Mouse (Mus musculus) CH12.LX (cell line): ENCODE results near the gene Ethe1. TPM values are rescaled to one million over a fixed set of nuclear protein-coding genes. Genes with fewer than 3 reads are reported as not detected.

Source experiments
- DNase-seq: peaks from one replicate; pipeline ENCODE4 v3.0.0-alpha.2; 2013; ENCODE audit errors: extremely low read depth
- H3K27ac ChIP-seq: 2 replicates; pipeline ENCODE4 v1.5.1; 2012; ENCODE audit warnings: low read depth, mild to moderate bottlenecking, control low read depth, moderate library complexity; ENCODE audit not compliant: insufficient read depth
- H3K27me3 ChIP-seq: replicated peaks from 2 replicates; pipeline ENCODE3; 2012; ENCODE audit warnings: inconsistent platforms
- H3K36me3 ChIP-seq, 2 experiments: replicated peaks in 1 of 2; 2 replicates each; pipeline versions ENCODE3 to v1.6.1; 2012; ENCODE audit warnings: inconsistent platforms in 1 of 2, low read length in 1 of 2, mild to moderate bottlenecking in 1 of 2, mixed read lengths in 1 of 2, moderate library complexity in 1 of 2; ENCODE audit not compliant: control insufficient read depth in 1 of 2, insufficient read depth in 1 of 2
- H3K4me1 ChIP-seq, 2 experiments: 2 replicates each; pipeline ENCODE4 v1.6.1; 2012; ENCODE audit warnings: inconsistent platforms in 1 of 2, moderate library complexity in 1 of 2; ENCODE audit not compliant: insufficient read depth in 2 of 2, control insufficient read depth in 1 of 2
- H3K4me2 ChIP-seq: 2 replicates; pipeline ENCODE4 v1.6.1; 2012; ENCODE audit warnings: low read depth, mild to moderate bottlenecking, control low read depth; ENCODE audit not compliant: poor library complexity, insufficient read depth, severe bottlenecking
- H3K4me3 ChIP-seq, 3 experiments: fragments of 150-350 bp in 1 of 3; sonication (generic) in 1 of 3; replicated peaks in 1 of 3; 2 replicates each; pipeline versions ENCODE3 to v1.5.1; 2011 to 2012; ENCODE audit warnings: low read depth in 2 of 3, low read length in 2 of 3, mild to moderate bottlenecking in 2 of 3, moderate library complexity in 2 of 3, control low read depth in 1 of 3, improper control_type of control experiment in 1 of 3, inconsistent platforms in 1 of 3, mixed read lengths in 1 of 3; ENCODE audit not compliant: poor library complexity in 1 of 3
- H3K79me2 ChIP-seq: replicated peaks from 2 replicates; pipeline ENCODE4 v1.6.1; 2012; ENCODE audit warnings: mild to moderate bottlenecking, moderate library complexity; ENCODE audit not compliant: control insufficient read depth, poor library complexity, insufficient read depth, severe bottlenecking; ENCODE audit errors: extremely low read depth
- H3K9ac ChIP-seq: 2 replicates; pipeline ENCODE4 v1.6.1; 2012; ENCODE audit warnings: low read depth, mild to moderate bottlenecking, control low read depth, moderate library complexity; ENCODE audit not compliant: insufficient read depth
- H3K9me3 ChIP-seq: replicated peaks from 2 replicates; pipeline ENCODE3; 2012; ENCODE audit warnings: low read length, inconsistent platforms, mixed read lengths
- BHLHE40 ChIP-seq: IDR thresholded peaks from 2 replicates; pipeline ENCODE4 v1.6.1; 2011; ENCODE audit warnings: mild to moderate bottlenecking, low read depth, low read length, improper control_type of control experiment
- CHD1 ChIP-seq: IDR thresholded peaks from 2 replicates; pipeline ENCODE4 v1.6.1; 2012; ENCODE audit warnings: low read depth, low read length, improper control_type of control experiment, inconsistent platforms
- CHD2 ChIP-seq: IDR thresholded peaks from 2 replicates; pipeline ENCODE4 v1.6.1; 2011; ENCODE audit warnings: low read length, improper control_type of control experiment
- CTCF ChIP-seq, 2 experiments: IDR thresholded peaks in 1 of 2; conservative IDR thresholded peaks in 1 of 2; 2 replicates each; pipeline ENCODE4 v1.5.1; 2011 to 2012; ENCODE audit warnings: low read depth in 2 of 2, low read length in 2 of 2, improper control_type of control experiment in 1 of 2, inconsistent platforms in 1 of 2, mild to moderate bottlenecking in 1 of 2, moderate library complexity in 1 of 2
- E2F4 ChIP-seq: IDR thresholded peaks from 2 replicates; pipeline ENCODE4 v1.6.1; 2011; ENCODE audit warnings: low read depth, low read length, improper control_type of control experiment; ENCODE audit not compliant: insufficient replicate concordance
- ELF1 ChIP-seq: IDR thresholded peaks from 2 replicates; pipeline ENCODE4 v1.6.1; 2014; ENCODE audit warnings: low read depth, mild to moderate bottlenecking, inconsistent platforms, low read length, improper control_type of control experiment
- EP300 ChIP-seq: IDR thresholded peaks from 2 replicates; pipeline ENCODE4 v1.6.1; 2011; ENCODE audit warnings: low read length, improper control_type of control experiment
- ETS1 ChIP-seq: conservative IDR thresholded peaks from 2 replicates; pipeline ENCODE4 v1.6.1; 2012; ENCODE audit warnings: low read depth, mild to moderate bottlenecking, inconsistent platforms, low read length, improper control_type of control experiment, moderate library complexity
- IRF4 ChIP-seq: IDR thresholded peaks from 2 replicates; pipeline ENCODE4 v1.6.1; 2014; ENCODE audit warnings: low read depth, mild to moderate bottlenecking, inconsistent platforms, low read length, improper control_type of control experiment
- JUND ChIP-seq: conservative IDR thresholded peaks from 2 replicates; pipeline ENCODE4 v1.6.1; 2011; ENCODE audit warnings: low read depth, low read length, improper control_type of control experiment
- KAT2A ChIP-seq: IDR thresholded peaks from 2 replicates; pipeline ENCODE4 v1.6.1; 2012; ENCODE audit warnings: low read length, improper control_type of control experiment, inconsistent platforms; ENCODE audit not compliant: insufficient replicate concordance
- MEF2A ChIP-seq: IDR thresholded peaks from 2 replicates; pipeline ENCODE4 v1.6.1; 2014; ENCODE audit warnings: low read depth, mild to moderate bottlenecking, inconsistent platforms, low read length, improper control_type of control experiment, borderline replicate concordance
- MXI1 ChIP-seq: IDR thresholded peaks from 2 replicates; pipeline ENCODE4 v1.6.1; 2011; ENCODE audit warnings: mild to moderate bottlenecking, low read depth, low read length, improper control_type of control experiment
- MYC ChIP-seq: IDR thresholded peaks from 2 replicates; pipeline ENCODE4 v1.6.1; 2011; ENCODE audit warnings: low read depth, mild to moderate bottlenecking, improper control_type of control experiment, low read length
- NELFE ChIP-seq: IDR thresholded peaks from 2 replicates; pipeline ENCODE4 v1.6.1; 2011; ENCODE audit warnings: low read depth, low read length, improper control_type of control experiment
- PAX5 ChIP-seq: IDR thresholded peaks from 2 replicates; pipeline ENCODE4 v1.6.1; 2012; ENCODE audit warnings: low read length, inconsistent platforms, mixed read lengths
- POLR2AphosphoS2 ChIP-seq: IDR thresholded peaks from 2 replicates; pipeline ENCODE4 v1.6.1; 2011; ENCODE audit warnings: low read depth, low read length, improper control_type of control experiment
- RAD21 ChIP-seq: IDR thresholded peaks from 2 replicates; pipeline ENCODE4 v1.6.1; 2011; ENCODE audit warnings: low read depth, mild to moderate bottlenecking, low read length, improper control_type of control experiment, moderate library complexity
- RCOR1 ChIP-seq: conservative IDR thresholded peaks from 2 replicates; pipeline ENCODE4 v1.6.1; 2012; ENCODE audit warnings: low read depth, mild to moderate bottlenecking, inconsistent platforms, low read length, improper control_type of control experiment
- TCF12 ChIP-seq: IDR thresholded peaks from 2 replicates; pipeline ENCODE4 v1.6.1; 2014; ENCODE audit warnings: low read depth, mild to moderate bottlenecking, inconsistent platforms, low read length, improper control_type of control experiment
- USF1 ChIP-seq: IDR thresholded peaks from 2 replicates; pipeline ENCODE4 v1.6.1; 2014; ENCODE audit warnings: low read depth, mild to moderate bottlenecking, inconsistent platforms, low read length, improper control_type of control experiment
- USF2 ChIP-seq: conservative IDR thresholded peaks from 2 replicates; pipeline ENCODE4 v1.6.1; 2011; ENCODE audit warnings: low read depth, low read length, improper control_type of control experiment
- dilution Hi-C: fragments of 300-500 bp; cut with MboI; formaldehyde crosslinking; loops from 2 replicates; pipeline ENCODE4 v1.14.3; 2020; ENCODE audit warnings: low sequenced_read_pairs; ENCODE audit not compliant: extremely low pct_unique_long_range_greater_than_20kb, extremely low pct_ligation_motif_present
- in situ Hi-C: fragments of 300-500 bp; cut with MboI; formaldehyde crosslinking; loops from 3 replicates; pipeline ENCODE4 v1.14.3; 2019; ENCODE audit warnings: low sequenced_read_pairs, low pct_ligation_motif_present, low pct_unique_long_range_greater_than_20kb, mixed read lengths
- polyA plus RNA-seq: library from polyadenylated mRNA; unstranded; fragments of >175 nt; gene quantifications from 2 replicates; pipeline ENCODE4 v1.2.1, GENCODE M21; 2012; ENCODE audit warnings: low read depth; ENCODE audit not compliant: insufficient read length
- total RNA-seq, 2 experiments: library from RNA; depleted of rRNA; stranded (reverse); fragments of 300-350 nt in 1 of 2; fragments of >200 nt in 1 of 2; gene quantifications; 2 replicates each; pipeline ENCODE4 v1.2.3; 2012 to 2014

The Ethe1 gene
- total and polyA plus RNA-seq, 3 experiments: 22.8 to 32.0 (median 24.1) TPM

GRCm38 (mm10) chr7:24563191-24563836 lies 24.0 kb upstream of the Ethe1 start:
- peaks cover 55 to 93% of the 10 kb centered on the region in 2 experiments for H3K4me1 ChIP-seq
- H3K4me2 ChIP-seq: peak overlapping the region; percentile 7
- dilution Hi-C loops (no loop called here), in situ Hi-C loops (no loop called here)
- peak overlapping the region; percentile 7 for H3K9ac ChIP-seq
- H3K27ac ChIP-seq: peak overlapping the region; percentile 100
- H3K36me3 ChIP-seq: peaks cover 43 to 67% of the 10 kb centered on the region in 2 experiments
- peak; percentile 63 for DNase-seq
- H3K79me2 ChIP-seq: peaks cover 15% of the 10 kb centered on the region; the same call in 1 of the 2 replicates
- peak overlapping the region; percentile 6 to 47 (median 24) for H3K4me3 ChIP-seq
- no peak for TF ChIP-seq USF2
- no peak for TF ChIP-seq KAT2A
- TF ChIP-seq PAX5: no peak
- TF ChIP-seq CHD2: no peak
- TF ChIP-seq CHD1: no peak
- no peak for TF ChIP-seq E2F4
- TF ChIP-seq JUND: no peak
- TF ChIP-seq RCOR1: no peak
- TF ChIP-seq MEF2A: no peak
- TF ChIP-seq IRF4: 0 out of 2 replicates have a peak, but pooled peaks have one; percentile 28
- TF ChIP-seq EP300: peak; percentile 33; the same call in 1 of the 2 replicates
- no peak for TF ChIP-seq CTCF (conservative IDR thresholded peaks at IDR 0.05 in 1 of 2, IDR thresholded peaks at IDR 0.05 in 1 of 2; ENCODE audit: low read depth in 2 of 2, low read length in 2 of 2)
- TF ChIP-seq NELFE: no peak
- TF ChIP-seq MYC: no peak
- TF ChIP-seq ELF1: no peak
- TF ChIP-seq TCF12: 0 out of 2 replicates have a peak, but pooled peaks have one; percentile 59
- TF ChIP-seq RAD21: no peak
- no peak for TF ChIP-seq USF1
- TF ChIP-seq POLR2AphosphoS2: no peak
- 0 out of 2 replicates have a peak, but pooled peaks have one; percentile 18 for TF ChIP-seq BHLHE40
- TF ChIP-seq ETS1: no peak
- TF ChIP-seq MXI1: no peak
- no peaks in the 10 kb centered on the region for H3K9me3 ChIP-seq
- H3K27me3 ChIP-seq: no peaks in the 10 kb centered on the region
